Mouse (Mus musculus) MEL (cell line): ENCODE results near the gene Hspa12a. TPM values are rescaled to one million over a fixed set of nuclear protein-coding genes. Genes with fewer than 3 reads are reported as not detected.

Experiments used
- DNase-seq: peaks from one replicate; pipeline ENCODE4 v3.0.0; 2011; ENCODE audit warnings: low read depth, low spot score
- H3K27ac ChIP-seq: 2 replicates; pipeline ENCODE4 v1.5.1; 2012; ENCODE audit warnings: low read depth, mild to moderate bottlenecking, control low read depth, low read length, moderate library complexity; ENCODE audit not compliant: control insufficient read depth
- H3K27me3 ChIP-seq, 2 experiments: fragments of 150-350 bp in 1 of 2; sonication (generic) in 1 of 2; 2 replicates each; pipeline ENCODE4 v1.6.1; 2012; ENCODE audit warnings: low read length in 2 of 2, mild to moderate bottlenecking in 2 of 2, improper control_type of control experiment in 1 of 2, moderate library complexity in 1 of 2; ENCODE audit not compliant: insufficient read depth in 2 of 2, control insufficient read depth in 1 of 2
- H3K36me3 ChIP-seq, 2 experiments: 2 replicates each; pipeline ENCODE4 v1.6.1; 2012 to 2014; ENCODE audit warnings: low read length in 2 of 2, improper control_type of control experiment in 1 of 2, inconsistent platforms in 1 of 2, mild to moderate bottlenecking in 1 of 2; ENCODE audit not compliant: insufficient read depth in 2 of 2, control insufficient read depth in 1 of 2
- H3K4me1 ChIP-seq, 2 experiments: fragments of 150-350 bp in 1 of 2; sonication (generic) in 1 of 2; 2 replicates each; pipeline ENCODE4 v1.6.1; 2012; ENCODE audit warnings: low read length in 2 of 2, improper control_type of control experiment in 1 of 2, mild to moderate bottlenecking in 1 of 2; ENCODE audit not compliant: insufficient read depth in 2 of 2, control insufficient read depth in 1 of 2
- H3K4me3 ChIP-seq, 2 experiments: fragments of 150-350 bp in 1 of 2; sonication (generic) in 1 of 2; 2 replicates each; pipeline ENCODE4 v1.5.1; 2012; ENCODE audit warnings: low read depth in 2 of 2, low read length in 2 of 2, mild to moderate bottlenecking in 2 of 2, moderate library complexity in 2 of 2, control low read depth in 1 of 2, improper control_type of control experiment in 1 of 2; ENCODE audit not compliant: control insufficient read depth in 1 of 2, insufficient read depth in 1 of 2
- H3K79me2 ChIP-seq: 2 replicates; pipeline ENCODE4 v1.6.1; 2012; ENCODE audit warnings: mild to moderate bottlenecking, low read length, moderate library complexity; ENCODE audit not compliant: control insufficient read depth, poor library complexity, insufficient read depth
- H3K9ac ChIP-seq: 2 replicates; pipeline ENCODE4 v1.6.1; 2012; ENCODE audit warnings: low read depth, mild to moderate bottlenecking, control low read depth, low read length, moderate library complexity; ENCODE audit not compliant: control insufficient read depth, poor library complexity, severe bottlenecking
- H3K9me3 ChIP-seq: fragments of 150-350 bp; sonication (generic); replicated peaks from 2 replicates; pipeline ENCODE4 v1.6.1; 2012; ENCODE audit warnings: mild to moderate bottlenecking, low read length, improper control_type of control experiment, moderate library complexity; ENCODE audit not compliant: insufficient read depth
- BHLHE40 ChIP-seq: IDR thresholded peaks from 2 replicates; pipeline ENCODE4 v1.6.1; 2012; ENCODE audit warnings: low read depth, mild to moderate bottlenecking, inconsistent platforms, low read length, improper control_type of control experiment, borderline replicate concordance
- E2F4 ChIP-seq: IDR thresholded peaks from 2 replicates; pipeline ENCODE4 v1.6.1; 2011; ENCODE audit warnings: low read depth, low read length, improper control_type of control experiment, borderline replicate concordance
- ELF1 ChIP-seq: IDR thresholded peaks from 2 replicates; pipeline ENCODE4 v1.6.1; 2014; ENCODE audit warnings: low read depth, mild to moderate bottlenecking, inconsistent platforms, low read length, improper control_type of control experiment, moderate library complexity
- EP300 ChIP-seq, 2 experiments: IDR thresholded peaks; 2 replicates each; pipeline ENCODE4 v1.6.1; 2011; ENCODE audit warnings: improper control_type of control experiment in 2 of 2, low read length in 2 of 2, low read depth in 1 of 2, mild to moderate bottlenecking in 1 of 2
- ETS1 ChIP-seq: IDR thresholded peaks from 2 replicates; pipeline ENCODE4 v1.6.1; 2012; ENCODE audit warnings: low read depth, mild to moderate bottlenecking, inconsistent platforms, low read length, improper control_type of control experiment, moderate library complexity
- GABPA ChIP-seq: IDR thresholded peaks from 2 replicates; pipeline ENCODE4 v1.6.1; 2012; ENCODE audit warnings: low read depth, mild to moderate bottlenecking, inconsistent platforms, low read length, improper control_type of control experiment, moderate library complexity
- HCFC1 ChIP-seq: IDR thresholded peaks from 2 replicates; pipeline ENCODE4 v1.6.1; 2012; ENCODE audit warnings: low read depth, mild to moderate bottlenecking, inconsistent platforms, low read length, improper control_type of control experiment, moderate library complexity
- KAT2A ChIP-seq: conservative IDR thresholded peaks from 2 replicates; pipeline ENCODE4 v1.6.1; 2012; ENCODE audit warnings: low read depth, low read length, improper control_type of control experiment, inconsistent platforms
- MYB ChIP-seq: IDR thresholded peaks from 2 replicates; pipeline ENCODE4 v1.6.1; 2011; ENCODE audit warnings: mild to moderate bottlenecking, low read depth, low read length, improper control_type of control experiment
- MYC ChIP-seq: IDR thresholded peaks from 2 replicates; pipeline ENCODE4 v1.6.1; 2011; ENCODE audit warnings: low read depth, mild to moderate bottlenecking, low read length, improper control_type of control experiment, moderate library complexity
- NELFE ChIP-seq: IDR thresholded peaks from 2 replicates; pipeline ENCODE4 v1.6.1; 2011; ENCODE audit warnings: low read depth, low read length, improper control_type of control experiment
- POLR2A ChIP-seq, 2 experiments: IDR thresholded peaks; 2 replicates each; pipeline ENCODE4 v1.6.1; 2011 to 2012; ENCODE audit warnings: low read length in 2 of 2, mild to moderate bottlenecking in 2 of 2, control low read depth in 1 of 2, improper control_type of control experiment in 1 of 2, low read depth in 1 of 2, moderate library complexity in 1 of 2; ENCODE audit not compliant: control insufficient read depth in 1 of 2, insufficient read depth in 1 of 2, poor library complexity in 1 of 2
- POLR2AphosphoS2 ChIP-seq: IDR thresholded peaks from 2 replicates; pipeline ENCODE4 v1.6.1; 2011; ENCODE audit warnings: low read length, improper control_type of control experiment
- SIN3A ChIP-seq: IDR thresholded peaks from 2 replicates; pipeline ENCODE4 v1.6.1; 2012; ENCODE audit warnings: low read length, improper control_type of control experiment, inconsistent platforms
- TBP ChIP-seq: IDR thresholded peaks from 2 replicates; pipeline ENCODE4 v1.8.0; 2011; ENCODE audit warnings: low read depth, low read length, improper control_type of control experiment
- TCF12 ChIP-seq: IDR thresholded peaks from 2 replicates; pipeline ENCODE4 v1.6.1; 2014; ENCODE audit warnings: low read depth, mild to moderate bottlenecking, inconsistent platforms, low read length, improper control_type of control experiment, moderate library complexity
- UBTF ChIP-seq: IDR thresholded peaks from 2 replicates; pipeline ENCODE4 v1.6.1; 2012; ENCODE audit warnings: low read depth, mild to moderate bottlenecking, inconsistent platforms, low read length, improper control_type of control experiment, moderate library complexity, borderline replicate concordance; ENCODE audit not compliant: insufficient read depth
- USF1 ChIP-seq: IDR thresholded peaks from 2 replicates; pipeline ENCODE4 v1.6.1; 2014; ENCODE audit warnings: low read depth, mild to moderate bottlenecking, inconsistent platforms, low read length, improper control_type of control experiment, moderate library complexity
- ZC3H11A ChIP-seq: IDR thresholded peaks from 2 replicates; pipeline ENCODE4 v1.6.1; 2012; ENCODE audit warnings: low read depth, mild to moderate bottlenecking, inconsistent platforms, low read length, improper control_type of control experiment
- polyA plus RNA-seq, 2 experiments: library from polyadenylated mRNA; stranded (reverse) in 1 of 2; unstranded in 1 of 2; fragments of >175 nt in 1 of 2; fragments of >200 nt in 1 of 2; gene quantifications; 2 replicates each; pipeline versions ENCODE4 v1.2.1 to v1.2.4; 2012; ENCODE audit warnings: low replicate concordance in 2 of 2, low read depth in 1 of 2; ENCODE audit not compliant: insufficient read length in 2 of 2, insufficient read depth in 1 of 2, missing spikeins in 1 of 2
- total RNA-seq: library from RNA; depleted of rRNA; stranded (reverse); fragments of 300-350 nt; gene quantifications from 2 replicates; pipeline ENCODE4 v1.2.3, GENCODE M21; 2012

The Hspa12a gene
- total and polyA plus RNA-seq, 3 experiments = not detected

DNA sequence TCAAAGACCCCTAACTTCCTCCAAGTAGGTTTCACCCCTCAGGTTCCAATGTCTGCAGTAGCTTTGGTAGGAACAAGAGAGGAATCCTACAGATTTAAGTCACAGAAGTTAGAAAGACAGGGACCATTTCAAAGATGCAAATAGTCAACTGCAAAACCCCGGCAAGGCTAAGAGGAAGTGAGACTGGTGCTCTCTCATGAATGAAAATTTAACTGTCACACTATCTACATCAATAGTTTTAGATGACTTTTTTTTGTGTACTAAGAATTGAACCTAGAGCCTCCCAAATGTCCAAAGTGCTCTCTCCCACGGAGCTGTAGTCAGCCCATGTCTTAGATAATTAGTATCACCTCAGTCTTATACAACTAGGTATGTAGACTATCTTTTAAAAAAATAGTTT, 110.5 kb downstream of the Hspa12a start:
- TF ChIP-seq ELF1 = no peak
- no peak for TF ChIP-seq TCF12
- TF ChIP-seq, all 39 proteins: peak for 0
- no peak overlapping the region for H3K4me3 ChIP-seq

DNA sequence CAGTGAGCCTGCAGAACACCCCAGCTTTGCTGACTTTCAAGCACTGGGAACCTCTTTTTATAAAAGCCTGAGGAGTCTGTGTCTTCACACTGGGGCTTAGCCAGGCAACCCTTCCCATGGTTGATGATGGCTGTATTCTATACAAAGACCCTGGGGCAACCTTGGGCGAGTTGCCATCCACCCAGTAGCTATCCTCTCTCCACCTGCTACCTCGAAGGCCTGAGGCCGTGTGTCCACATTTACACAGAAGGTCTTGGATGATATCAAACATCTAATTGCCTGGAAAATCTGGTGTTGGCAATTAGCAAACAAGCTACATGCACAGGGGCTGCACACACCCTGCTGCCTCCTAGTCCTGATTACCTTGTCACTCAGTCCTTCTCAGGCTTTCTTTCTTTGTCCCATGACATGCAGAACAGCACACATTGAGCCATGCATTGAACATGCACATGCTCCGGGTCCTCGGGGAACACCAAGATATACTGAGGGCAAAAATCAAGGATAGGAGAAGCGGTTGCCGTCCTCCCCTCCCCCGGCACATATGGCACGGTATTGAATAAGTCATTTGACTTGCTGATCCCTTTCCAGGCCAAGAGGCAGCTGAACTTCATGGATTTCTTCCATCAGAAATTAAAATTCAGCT, 112.1 kb downstream of the Hspa12a start:
- H3K27me3 ChIP-seq = no peaks in the 10 kb centered on the region
- no peaks in the 10 kb centered on the region for H3K36me3 ChIP-seq
- no peak overlapping the region for H3K27ac ChIP-seq
- TF ChIP-seq E2F4 = no peak
- no peak for TF ChIP-seq HCFC1
- TF ChIP-seq SIN3A = no peak
- TF ChIP-seq NELFE = no peak
- TF ChIP-seq KAT2A = no peak
- no peak for TF ChIP-seq MYB
- no peak for TF ChIP-seq BHLHE40
- no peak for TF ChIP-seq UBTF
- no peak for TF ChIP-seq POLR2AphosphoS2
- TF ChIP-seq ZC3H11A = no peak
- no peak for TF ChIP-seq POLR2A (IDR thresholded peaks at IDR 0.05; ENCODE audit: control insufficient read depth in 1 of 2, insufficient read depth in 1 of 2, low read depth in 1 of 2, low read length in 2 of 2, poor library complexity in 1 of 2)
- no peak for TF ChIP-seq TBP
- TF ChIP-seq ETS1 = no peak
- no peak for TF ChIP-seq MYC
- TF ChIP-seq GABPA = no peak
- TF ChIP-seq USF1 = no peak
- no peak for TF ChIP-seq EP300 (IDR thresholded peaks at IDR 0.05; ENCODE audit: low read depth in 1 of 2, low read length in 2 of 2)
- no peaks in the 10 kb centered on the region for H3K4me1 ChIP-seq
- H3K9me3 ChIP-seq = no peaks in the 10 kb centered on the region
- no peak for DNase-seq
- no peak overlapping the region for H3K4me3 ChIP-seq
- no peaks in the 10 kb centered on the region for H3K79me2 ChIP-seq
- no peak overlapping the region for H3K9ac ChIP-seq

More for the DNA sequence above, 110.5 kb downstream of the Hspa12a start:
- Histone ChIP-seq H3K4me1 (no peaks in the 10 kb centered on the region), H3K9ac (no peak overlapping the region), H3K79me2 (no peaks in the 10 kb centered on the region), H3K27me3 (no peaks in the 10 kb centered on the region), H3K27ac (no peak overlapping the region), H3K9me3 (no peaks in the 10 kb centered on the region), H3K36me3 (no peaks in the 10 kb centered on the region)
- DNase-seq = no peak
